Mouse (Mus musculus): ENCODE data around the gene Efhd2.

The Efhd2 gene

DNA sequence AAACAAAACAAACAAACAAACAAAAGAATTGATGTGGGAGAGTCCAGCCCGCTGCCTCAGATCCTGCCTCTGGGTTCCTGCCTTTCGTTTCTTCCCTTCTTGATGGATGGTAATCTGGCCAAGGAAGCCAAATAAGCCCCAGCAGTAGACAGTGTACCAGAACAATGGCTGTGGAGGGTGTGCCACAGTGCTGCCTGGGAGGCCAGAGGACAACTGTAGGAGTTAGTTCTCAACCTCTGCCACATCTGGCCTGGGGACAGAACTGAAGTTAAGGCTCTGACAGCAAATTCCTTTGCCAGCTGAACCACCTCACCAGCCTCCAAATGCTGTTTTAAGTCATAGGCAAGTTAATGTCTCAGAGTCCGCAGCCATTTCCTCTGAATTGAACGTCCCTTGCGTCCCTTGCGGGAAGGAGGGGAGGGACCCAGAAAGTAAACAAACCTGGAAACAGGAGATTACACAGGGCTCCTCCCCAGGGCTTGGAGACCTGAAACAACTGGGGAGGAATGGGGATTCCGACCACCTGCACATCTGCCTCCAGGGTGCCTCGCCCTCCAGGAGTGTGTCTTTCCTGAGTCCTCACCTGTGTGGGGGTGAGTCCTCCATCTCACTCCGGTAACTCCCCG lies 6.7 kb upstream of the Efhd2 start:
- DNase-seq (ENCODE audit: low read depth, low spot score): no peak

DNA sequence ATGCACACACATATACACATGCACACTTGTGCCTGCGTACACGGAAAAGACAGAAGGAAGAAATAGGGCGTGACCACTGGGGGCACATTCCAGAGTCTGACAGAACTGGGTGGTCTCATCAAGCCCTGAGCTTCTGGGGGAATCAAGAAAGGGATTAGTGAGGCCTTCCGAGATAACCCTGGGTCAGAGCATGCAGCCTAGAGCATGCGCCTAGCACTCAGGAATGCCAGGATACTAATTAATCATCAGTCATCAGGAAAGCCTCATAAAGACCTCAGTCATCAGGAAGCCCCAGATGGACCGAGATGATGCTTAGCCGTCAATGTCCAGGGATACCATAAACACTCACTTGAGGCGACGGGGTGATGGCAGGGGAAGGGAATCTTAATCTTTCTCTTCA lies 5.2 kb upstream of the Efhd2 start:
- DNase-seq (ENCODE audit: low read depth, low spot score): no peak

DNA sequence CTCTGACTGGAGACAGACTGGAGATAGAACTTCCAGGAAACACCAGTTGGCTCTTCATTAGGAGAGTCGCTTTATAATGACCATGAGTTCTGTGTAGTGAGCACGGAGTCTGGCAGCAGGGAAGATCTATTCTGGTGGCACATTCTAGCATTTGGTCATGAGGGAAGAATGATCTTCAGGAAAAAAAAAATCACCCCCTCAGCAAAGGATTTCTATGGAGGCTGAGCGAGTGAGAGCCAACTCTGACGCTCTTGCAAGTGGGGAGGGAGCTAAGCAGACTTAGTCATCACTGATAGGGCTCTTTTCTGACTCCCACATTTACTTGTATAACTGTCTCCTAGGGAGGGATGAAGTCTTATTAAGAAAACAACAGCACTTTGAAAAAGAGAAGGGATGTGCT lies 4.4 kb upstream of the Efhd2 start:
- DNase-seq (ENCODE audit: low read depth, low spot score): peak; percentile 94

DNA sequence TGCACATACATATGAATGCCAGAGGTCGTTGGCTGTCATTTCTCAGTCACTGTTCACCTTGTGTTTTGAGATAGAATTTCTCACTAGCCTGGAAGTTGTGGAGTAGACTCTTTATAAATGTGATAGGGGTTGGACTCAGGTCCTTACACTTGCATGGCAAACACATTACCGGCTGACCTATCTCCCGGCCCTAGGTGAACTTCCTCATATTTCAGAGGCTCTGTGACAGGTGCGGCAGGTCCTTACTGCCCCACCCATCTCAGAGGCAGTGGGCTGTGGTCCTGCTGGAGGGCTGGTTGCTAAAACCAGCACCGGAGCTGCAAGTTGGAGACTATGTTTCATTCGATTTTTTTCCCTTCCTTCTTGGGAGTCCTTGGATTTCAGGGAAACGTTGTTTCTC lies 3.9 kb upstream of the Efhd2 start:
- DNase-seq (ENCODE audit: low read depth, low spot score): no peak

DNA sequence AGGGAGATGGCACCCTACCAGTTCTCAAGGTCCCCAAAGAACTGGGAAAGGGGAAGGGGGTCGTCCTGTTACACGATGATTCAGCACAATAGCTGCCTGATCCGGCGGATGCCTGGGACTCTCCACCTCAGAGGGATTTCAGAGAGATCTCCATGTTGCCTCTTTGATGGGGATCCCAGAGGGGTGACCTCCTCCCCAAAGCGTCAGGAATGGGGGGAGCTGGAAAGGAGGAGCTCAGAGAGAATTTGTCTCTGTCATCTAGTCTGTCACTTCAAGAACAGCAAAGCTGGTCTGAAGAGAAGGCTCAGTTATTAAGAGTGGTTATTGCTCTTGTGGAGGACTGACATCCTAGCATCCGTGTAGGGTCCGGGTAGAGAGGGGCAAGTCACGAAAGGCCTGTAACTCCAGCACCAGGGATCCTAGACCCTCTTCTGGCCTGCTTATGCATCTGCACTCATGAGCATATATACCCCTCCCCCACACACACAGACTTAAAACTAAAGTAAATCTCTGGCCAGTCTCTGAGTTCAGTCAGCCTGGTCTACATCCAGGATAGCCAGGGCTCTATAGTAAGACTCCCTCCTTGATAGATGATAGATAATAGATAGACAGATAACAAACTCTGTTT lies 875 bp upstream of the Efhd2 start:
- DNase-seq (ENCODE audit: low read depth, low spot score): no peak

DNA sequence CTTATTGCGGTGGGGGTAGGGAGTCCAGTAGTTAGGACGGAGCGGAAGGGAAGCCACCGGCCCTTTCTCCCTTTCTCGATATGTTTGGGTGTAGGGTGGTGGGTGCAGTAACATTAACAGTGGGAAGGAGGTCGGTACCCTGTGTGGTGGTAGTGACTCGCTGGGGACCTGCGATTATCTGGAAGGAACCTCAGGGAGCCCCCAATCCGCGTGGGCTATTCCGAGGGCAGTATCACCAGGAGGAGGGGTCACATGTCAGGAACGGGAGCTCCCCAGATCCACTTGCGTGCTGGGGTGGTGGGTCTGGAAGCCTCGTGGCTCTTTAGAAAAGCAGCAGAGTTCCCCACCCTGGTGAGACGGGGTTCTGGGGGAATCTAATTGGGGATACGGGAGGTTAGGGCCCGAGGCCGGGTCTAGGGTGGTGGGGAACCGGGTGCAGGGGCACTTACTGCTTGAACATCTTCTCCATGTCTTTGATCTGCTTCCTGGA lies 564 bp downstream of the Efhd2 start:
- no peak for DNase-seq (ENCODE audit: low read depth, low spot score)

DNA sequence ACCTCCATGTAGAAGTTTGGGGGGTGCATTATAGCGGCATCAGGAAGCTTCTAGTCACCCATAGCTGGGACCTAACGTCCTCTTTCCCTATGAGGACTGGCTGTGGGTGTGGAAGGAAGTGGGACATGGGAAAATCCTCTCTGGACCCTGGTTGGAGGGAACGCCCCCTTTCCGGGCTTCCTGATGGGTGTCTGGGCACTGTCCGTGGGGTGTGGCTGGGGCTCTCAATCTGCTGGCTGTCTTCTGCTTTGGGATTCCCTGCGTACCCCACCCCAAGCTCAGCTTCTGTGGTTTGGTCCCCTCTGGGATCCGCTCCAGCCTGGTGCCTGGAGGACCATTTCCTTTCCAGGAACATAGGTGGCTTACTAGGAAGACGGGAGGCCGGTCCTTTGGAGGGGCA lies 1.7 kb downstream of the Efhd2 start:
- no peak for DNase-seq (ENCODE audit: low read depth, low spot score)

DNA sequence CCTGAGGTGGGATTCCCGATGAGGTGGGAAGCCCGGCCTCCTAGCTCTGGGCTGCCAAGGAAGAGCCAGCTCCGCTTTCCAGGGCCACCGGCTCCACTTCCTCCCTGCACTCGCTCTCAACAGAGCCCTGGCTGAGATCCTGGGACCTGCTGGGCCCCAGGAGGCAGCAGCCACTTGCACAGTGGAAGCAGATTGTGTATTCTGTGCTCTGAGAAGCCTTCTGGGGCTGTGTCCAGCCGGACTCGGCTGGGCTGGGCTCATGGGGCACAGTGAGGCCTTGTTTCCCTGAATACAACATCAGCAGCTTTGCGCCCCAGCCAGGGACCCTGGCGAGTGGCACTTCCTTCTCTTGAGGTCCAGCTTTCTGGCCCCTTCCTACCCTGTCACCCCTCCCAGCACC lies 2.8 kb downstream of the Efhd2 start:
- DNase-seq (ENCODE audit: low read depth, low spot score): peak; percentile 80

DNA sequence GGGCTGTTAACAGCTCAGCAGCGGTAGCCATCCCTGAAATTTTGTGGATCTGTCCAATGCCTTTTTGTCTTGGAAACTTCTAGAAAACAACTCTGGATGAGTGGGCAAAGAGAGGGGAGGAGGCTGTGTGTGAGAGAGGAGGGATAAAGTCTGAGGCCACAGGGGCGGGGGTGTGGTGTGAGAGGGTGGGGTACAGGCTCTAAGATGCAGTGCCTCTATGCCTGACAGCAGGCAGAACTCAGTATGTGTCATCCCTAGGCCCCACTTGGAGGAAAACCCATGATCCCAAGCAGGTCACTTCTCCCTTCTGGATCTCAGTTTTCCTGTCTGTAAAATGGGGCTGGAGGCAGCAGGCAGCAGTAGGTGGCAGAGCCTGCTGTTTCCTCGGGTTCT lies 3.4 kb downstream of the Efhd2 start:
- DNase-seq (ENCODE audit: low read depth, low spot score): no peak

DNA sequence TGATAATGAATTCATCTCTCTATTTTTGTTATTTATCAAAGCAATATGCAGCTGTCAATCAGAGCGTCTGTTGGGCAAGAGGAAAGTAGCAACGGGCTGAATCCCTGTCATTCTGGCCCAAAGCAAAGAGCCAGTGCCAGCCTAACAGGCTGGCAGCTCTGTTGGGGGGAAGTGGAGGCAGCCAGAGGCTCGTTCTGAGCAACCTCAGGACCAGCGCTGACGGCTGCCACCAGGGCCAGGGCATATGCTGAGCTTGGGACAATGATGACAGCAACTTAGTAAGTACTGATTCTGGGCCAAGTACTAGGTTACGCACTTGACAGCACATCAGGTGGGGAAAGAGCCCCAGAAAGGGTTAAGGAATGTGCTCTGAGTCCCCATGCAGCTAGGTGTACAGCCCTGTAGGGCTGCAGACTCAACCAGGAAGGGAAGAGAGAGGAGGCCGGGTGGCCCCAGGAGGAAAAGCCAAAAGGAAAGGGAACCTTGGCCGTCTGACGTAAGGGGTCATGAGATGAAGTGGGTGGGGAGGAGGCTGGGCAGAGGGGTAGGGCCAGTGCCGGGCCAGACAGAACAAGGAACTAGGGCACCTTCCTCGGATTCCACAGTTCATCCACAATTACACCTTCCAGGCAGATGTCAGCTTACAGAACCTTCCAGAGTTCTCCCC lies 3.9 kb downstream of the Efhd2 start:
- DNase-seq (ENCODE audit: low read depth, low spot score): peak; percentile 70

DNA sequence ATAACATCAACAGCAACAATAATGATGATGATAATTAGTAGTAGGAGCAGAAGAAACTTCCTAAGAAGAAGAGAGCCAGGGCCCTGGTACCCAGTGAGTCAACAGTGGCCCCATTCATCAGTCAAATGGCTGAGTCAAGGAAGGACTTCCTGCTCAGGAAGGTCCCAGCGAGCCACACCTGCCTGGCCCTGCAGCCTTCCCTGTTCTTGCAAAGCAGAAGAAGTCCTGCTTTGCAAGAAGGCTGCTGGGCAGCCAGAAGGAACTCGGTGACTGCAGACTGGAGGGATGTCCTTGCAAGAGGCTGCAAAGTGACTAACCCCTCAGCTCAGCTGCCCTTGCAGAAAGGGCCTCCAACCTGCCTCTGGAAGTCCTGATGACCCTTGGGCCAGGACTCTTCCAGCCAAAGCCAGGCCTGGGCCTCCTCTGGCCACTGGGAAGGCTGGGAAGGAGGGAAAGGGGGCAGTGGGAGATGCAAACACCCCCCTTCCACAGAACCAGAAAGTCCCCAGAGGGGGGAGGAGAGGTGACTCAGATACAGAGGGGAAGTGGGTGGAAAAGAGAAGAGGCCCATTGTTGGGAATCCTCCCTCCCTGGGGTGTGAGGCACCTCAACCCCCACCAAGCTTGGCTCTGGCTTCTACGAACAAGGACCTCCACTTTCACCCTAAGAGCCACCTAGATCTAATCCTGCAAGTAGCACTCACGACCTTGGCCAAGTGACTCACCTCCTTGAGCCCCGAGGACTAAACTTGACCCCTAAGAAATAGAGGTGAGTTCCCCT lies 5.1 kb downstream of the Efhd2 start:
- DNase-seq (ENCODE audit: low read depth, low spot score): peak; percentile 63

DNA sequence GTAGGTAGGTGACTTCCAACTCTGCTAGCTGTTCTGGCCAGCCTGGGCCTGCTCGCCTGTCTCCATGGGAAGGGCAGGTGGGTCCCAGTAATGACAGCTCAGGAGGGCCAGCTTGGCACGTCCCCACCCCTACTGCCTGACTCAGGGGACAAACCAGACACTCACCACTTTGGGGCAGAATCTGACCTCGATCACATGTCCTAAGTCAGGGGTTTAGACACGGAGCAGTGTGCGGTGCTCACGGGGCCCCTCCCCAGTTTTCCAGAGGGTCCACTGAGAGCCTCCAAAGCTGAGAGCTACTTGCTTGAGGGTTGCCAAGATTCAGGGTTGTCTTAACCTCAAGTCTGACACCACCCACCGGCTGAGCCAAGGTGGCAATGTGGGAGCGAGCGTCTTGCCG lies 6.7 kb downstream of the Efhd2 start:
- peak; percentile 58 for DNase-seq (ENCODE audit: low read depth, low spot score)

DNA sequence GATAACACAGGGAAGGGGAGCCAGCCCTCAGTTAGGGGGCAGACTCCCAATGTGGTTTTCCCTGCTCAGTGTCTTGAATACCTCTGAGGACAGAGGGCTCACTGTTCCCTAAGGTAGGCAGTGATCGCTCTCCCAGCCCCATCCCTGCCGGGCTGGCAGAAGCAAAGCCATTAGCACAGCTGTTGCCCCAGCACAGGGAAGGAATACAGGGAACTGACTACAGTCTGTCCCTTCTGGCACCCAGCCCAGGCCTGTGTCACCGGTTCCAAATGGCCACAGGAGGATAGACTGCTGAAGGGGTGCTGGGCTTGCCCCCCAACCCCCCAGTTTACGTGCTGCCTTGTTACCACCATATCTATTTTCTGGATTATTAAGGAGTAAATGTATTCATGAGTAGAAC lies 7.2 kb downstream of the Efhd2 start:
- DNase-seq (ENCODE audit: low read depth, low spot score): peak; percentile 80

DNA sequence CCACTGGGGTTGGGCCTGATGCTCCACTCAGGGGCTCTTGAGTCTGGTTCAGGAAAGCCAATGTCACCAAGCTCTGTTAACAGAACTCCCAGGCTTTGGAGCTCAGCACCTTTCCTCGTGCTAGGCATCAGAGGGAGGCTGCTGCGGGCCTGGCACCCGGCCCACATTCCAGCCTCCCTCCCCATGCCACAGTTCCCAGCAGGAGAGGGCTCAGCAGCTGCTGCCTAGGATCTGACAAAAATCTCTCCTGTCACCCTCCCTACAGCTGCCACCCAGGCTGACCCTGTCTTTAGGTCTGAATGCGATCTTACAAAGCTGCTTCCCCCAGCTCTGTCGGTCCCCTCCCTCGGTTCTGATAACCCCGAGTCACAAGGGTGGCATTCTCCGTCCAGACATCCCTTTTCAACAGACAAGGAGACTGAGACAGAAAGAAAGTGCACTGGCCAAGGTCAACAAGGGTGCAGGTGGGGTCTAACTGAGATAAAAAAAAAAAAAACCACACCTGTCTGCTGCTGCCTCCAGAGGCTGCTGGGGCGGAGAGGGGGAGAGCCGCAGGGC lies 7.7 kb downstream of the Efhd2 start:
- peak; percentile 82 for DNase-seq (ENCODE audit: low read depth, low spot score)

DNA sequence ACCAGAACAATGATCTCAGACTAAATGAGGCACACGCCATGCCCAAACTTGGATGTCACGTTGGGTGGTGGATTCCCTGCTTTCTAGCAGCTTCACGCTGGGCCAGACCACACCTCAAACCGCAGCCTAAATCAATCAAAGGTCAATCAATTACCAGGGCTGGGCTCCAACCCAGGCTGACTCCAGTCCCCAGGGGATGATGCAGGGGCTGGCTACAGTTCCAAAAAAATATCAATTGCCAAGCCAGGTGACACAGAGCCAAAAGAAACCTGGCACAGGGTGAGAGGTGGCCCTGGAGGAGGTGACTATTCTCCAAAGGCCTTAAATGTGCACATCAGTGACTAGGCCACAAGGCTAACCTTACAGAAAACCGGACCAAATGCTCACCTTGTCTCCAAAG lies 9.1 kb downstream of the Efhd2 start:
- DNase-seq (ENCODE audit: low read depth, low spot score): no peak

DNA sequence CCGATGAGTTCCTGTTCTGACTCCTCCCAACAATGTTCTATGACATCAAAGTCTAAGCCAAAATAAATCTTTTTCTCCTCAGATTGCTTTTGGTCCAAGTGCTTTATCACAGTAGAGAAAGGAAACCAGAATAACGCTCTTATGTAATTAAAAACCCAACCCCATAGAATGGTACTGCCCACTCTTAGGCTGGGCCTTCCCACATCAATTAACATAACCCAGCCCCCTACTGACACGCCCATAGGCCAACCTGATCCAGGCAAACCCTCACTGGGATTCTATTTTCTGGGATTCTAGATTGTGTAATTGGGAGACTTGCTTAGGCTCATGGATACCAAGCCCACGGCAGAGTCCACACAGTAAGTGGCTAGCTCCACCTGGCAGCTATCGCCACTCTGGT lies 9.7 kb downstream of the Efhd2 start:
- no peak for DNase-seq (ENCODE audit: low read depth, low spot score)

DNA sequence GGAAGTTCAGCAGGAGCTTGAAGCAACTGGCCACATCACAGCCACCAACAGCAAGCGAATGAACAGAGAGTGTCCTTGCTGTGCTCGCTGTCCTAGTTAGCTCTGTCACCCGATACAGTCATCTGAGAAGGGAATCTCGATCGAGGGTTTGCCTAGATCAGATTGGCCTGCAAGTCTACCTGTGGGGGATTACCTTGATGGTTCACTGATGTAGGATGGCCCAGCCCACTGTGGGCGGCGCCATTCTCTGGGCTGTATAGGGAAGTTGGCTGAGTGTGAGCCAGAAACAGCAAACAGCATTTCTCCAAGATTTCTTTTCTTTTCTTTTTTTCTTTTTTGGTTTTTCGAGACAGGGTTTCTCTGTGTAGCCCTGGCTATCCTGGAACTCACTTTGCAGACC lies 10.2 kb downstream of the Efhd2 start:
- no peak for DNase-seq (ENCODE audit: low read depth, low spot score)

DNA sequence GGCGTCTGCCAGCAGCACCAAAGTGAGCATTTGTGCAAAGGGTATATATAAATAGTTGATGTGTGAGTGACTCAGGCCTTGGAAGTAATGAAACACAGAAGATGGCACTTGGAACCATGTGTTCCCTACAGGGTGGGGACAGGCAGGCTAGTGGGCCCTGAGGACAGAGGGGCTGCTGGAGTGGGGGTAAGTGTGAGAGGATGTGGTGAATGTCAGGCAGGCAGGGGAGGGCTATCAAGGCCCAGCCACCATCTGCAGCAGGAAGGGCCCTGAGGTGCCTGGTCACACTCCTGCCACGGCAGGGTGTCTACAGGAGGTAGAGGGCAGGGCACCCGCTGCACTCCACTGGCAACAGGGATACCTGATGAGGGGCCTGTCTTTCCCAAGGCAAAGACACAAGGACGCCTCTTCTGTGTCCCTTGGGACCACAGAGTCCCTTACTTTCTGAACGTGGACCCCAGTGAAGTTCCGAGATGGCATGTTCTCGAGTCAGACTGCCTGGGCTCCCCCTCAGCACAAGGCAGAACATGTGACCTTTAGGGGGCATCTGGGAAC lies 10.9 kb downstream of the Efhd2 start:
- no peak for DNase-seq (ENCODE audit: low read depth, low spot score)

DNA sequence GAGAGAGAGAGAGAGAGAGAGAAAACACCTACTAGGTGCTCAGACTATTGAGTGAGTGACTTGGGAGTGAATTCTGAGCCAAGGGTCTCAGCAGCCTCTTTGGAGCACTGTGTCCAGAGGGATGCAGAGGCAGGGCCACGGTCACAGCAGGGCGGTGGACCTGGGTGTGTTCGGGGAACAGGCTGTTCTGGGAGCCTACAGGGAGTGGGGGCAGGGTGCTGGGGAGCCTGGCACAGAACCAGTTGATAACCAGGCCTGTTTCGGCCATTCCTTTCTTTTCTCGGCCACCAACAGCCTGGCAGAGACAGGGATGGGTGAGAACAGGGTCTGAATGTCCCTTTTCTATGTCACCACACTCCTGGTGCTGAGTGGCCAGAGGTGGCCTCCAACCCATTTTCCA lies 11.9 kb downstream of the Efhd2 start:
- DNase-seq (ENCODE audit: low read depth, low spot score): no peak

DNA sequence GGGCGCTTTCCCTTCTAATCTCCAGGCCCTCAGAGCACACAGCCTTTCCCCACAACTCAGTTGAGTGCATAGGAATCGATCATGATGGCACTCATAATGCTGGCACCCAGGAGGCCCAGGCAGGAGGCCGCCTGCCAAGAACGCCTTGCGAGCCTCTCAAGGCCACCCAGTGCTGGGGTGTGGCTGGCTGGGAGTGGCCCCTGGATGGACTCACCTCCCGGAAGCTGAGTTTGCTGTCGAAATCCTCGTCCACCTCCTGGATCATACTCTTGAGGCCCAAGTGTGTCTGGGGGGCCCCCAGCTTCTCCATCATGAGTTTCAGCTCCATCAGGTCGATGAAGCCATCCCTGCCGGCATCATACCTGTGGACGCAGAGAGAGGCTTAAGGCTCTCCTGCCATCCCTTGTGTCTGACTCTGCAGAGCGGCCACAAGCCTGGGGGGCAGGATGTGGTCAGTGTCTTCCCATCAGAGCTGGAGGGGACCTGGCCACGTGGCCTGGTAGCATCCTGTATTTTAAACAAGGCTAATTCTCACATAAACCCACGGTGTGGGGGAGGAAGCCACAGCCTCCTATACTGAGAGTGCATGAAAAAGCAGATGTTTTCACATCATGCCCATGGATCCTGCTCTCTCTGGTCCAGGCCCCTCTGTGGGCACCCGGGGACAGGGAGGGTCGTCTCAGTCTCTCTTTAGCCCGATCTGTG lies 13.0 kb downstream of the Efhd2 start:
- DNase-seq (ENCODE audit: low read depth, low spot score): no peak

DNA sequence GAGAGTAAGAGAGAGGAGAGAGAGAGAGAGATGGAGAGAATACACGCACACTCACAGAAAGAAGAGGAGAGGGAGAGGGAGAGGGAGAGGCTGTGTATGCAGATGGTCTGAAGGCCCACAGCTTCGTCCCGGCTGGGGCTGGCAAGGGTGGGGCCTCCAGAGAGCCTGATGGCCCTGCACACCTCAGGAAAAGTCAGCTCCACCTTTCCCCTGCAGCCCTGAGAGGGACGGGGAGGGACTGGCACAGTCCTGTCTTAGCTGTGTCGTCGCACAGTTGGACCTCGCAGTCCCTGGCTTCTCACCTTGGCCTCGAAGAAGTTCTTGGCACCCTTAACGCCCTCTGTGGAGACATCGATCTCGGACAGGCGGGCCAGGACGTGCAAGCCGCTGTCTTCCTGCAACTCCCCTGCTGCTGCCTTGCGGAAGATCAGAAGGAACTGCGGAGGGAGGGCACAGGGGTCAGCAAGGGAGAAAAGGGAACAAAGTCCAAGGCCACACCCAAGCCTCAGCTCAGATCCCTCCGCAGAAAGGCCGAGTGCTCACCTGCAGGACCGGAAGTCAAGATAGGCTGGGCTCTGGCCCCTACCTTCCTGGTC lies 14.4 kb downstream of the Efhd2 start:
- no peak for DNase-seq (ENCODE audit: low read depth, low spot score)
